Mouse (Mus musculus) kidney, embryonic 16.5 days (tissue): ENCODE measurements around the gene 1700001J03Rik. TPM values are rescaled to one million over a fixed set of nuclear protein-coding genes. Genes with fewer than 3 reads are reported as not detected.
"Not testable (repeated sequence)": the region's sequence is repeated elsewhere in the genome, so short reads cannot be mapped to it uniquely, and the experiment has no call there.

Experiments used
- ATAC-seq: fragments of 200-750 bp; cut with Nextera tagmentation; 2 replicates; pipeline ENCODE4 v1.8.0; 2017; ENCODE audit warnings: moderate TSS enrichment; ENCODE audit not compliant: low FRiP score, low TSS enrichment
- H3K27ac ChIP-seq: fragments of 300-500 bp; sonication (generic); 2 replicates; pipeline ENCODE4 v1.5.1; 2014; ENCODE audit warnings: low read length
- H3K27me3 ChIP-seq: fragments of 300-500 bp; sonication (generic); 2 replicates; pipeline ENCODE4 v1.6.1; 2014; ENCODE audit warnings: low read length, control low read depth, mixed read lengths; ENCODE audit not compliant: insufficient read depth
- H3K36me3 ChIP-seq: fragments of 300-500 bp; sonication (generic); 2 replicates; pipeline ENCODE4 v1.6.1; 2014; ENCODE audit warnings: low read length, control low read depth, mixed read lengths; ENCODE audit not compliant: insufficient read depth
- H3K4me1 ChIP-seq: fragments of 300-500 bp; sonication (generic); 2 replicates; pipeline ENCODE4 v1.6.1; 2014; ENCODE audit warnings: low read length, control low read depth, mixed read lengths; ENCODE audit not compliant: insufficient read depth
- H3K4me2 ChIP-seq: fragments of 300-500 bp; sonication (generic); replicated peaks from 2 replicates; pipeline ENCODE4 v1.6.1; 2014; ENCODE audit warnings: low read depth, low read length
- H3K4me3 ChIP-seq: fragments of 300-500 bp; sonication (generic); 2 replicates; pipeline ENCODE4 v1.5.1; 2014; ENCODE audit warnings: mild to moderate bottlenecking, low read length
- H3K9ac ChIP-seq: fragments of 300-500 bp; sonication (generic); replicated peaks from 2 replicates; pipeline ENCODE4 v1.6.1; 2014; ENCODE audit warnings: low read length
- H3K9me3 ChIP-seq: fragments of 300-500 bp; sonication (generic); 2 replicates; pipeline ENCODE4 v1.6.1; 2016; ENCODE audit warnings: low read length, control low read depth
- WGBS: fragments of 180-500 bp; shearing (Covaris S2); extraction: QIAGEN DNeasy Blood & Tissue Kit; methylation state at CpG from one replicate; pipeline ENCODE4 v1.1.7; 2014; 5-methylcytosine and 5-hydroxymethylcytosine counted together
- polyA plus RNA-seq: library from polyadenylated mRNA; unstranded; fragments of >200 nt; fragmentation: Nextera tagmentation; extraction: Ambion mirVana; gene quantifications from 2 replicates; pipeline ENCODE4 v1.2.1, GENCODE M21; 2015

Gene 1700001J03Rik
- polyA plus RNA-seq = 0.21 and 0.28 TPM in 2 replicates

DNA sequence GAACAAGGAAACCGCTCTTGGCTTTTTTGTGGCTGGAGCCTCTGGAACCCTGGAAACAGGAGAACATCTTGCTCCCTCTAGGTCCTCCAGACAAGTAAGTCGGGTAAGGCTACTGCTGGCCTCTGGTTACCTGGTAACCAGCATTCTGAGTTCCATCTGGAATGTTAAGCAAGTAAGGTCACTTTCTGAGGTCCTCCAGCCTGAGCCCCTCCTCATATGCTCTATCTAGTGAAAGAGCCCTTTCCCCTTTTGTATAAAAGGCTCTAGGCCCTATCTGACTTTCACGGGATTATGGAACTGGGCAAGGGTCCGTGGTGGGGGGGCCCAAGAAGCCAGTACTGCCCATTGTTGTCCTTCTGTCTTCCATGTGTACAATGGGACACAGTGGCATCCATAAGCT lies at the start of gene 1700001J03Rik:
1700001J03Rik (minus strand) TSS at position 101 of the 400 bp plus-strand sequence.
- not testable (repeated sequence) for H3K27me3 ChIP-seq, H3K27ac ChIP-seq, H3K4me1 ChIP-seq, H3K9ac ChIP-seq, H3K36me3 ChIP-seq, ATAC-seq, H3K4me3 ChIP-seq, H3K4me2 ChIP-seq, H3K9me3 ChIP-seq
- 76% methylated on average over 4 of the region's 4 CpGs for WGBS

DNA sequence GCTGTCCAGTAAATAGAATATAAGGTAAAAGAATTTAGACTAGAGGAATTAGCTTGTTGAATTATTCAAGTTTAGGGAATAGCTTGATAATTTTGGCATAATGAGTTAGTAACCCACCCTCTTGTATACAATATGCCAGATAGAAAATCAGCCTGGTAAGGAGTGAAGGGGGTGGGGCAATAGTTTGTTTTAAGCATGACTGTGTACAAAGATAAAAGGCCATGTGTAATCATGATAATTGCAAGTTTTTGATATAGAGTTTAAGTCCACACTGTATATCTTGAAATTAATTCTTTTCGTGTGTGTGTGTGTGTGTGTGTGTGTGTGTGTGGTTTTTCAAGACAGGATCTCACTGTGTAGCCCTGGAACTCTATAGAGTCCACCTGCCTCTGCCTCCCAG lies 49.2 kb upstream of the 1700001J03Rik start:
- Histone ChIP-seq H3K4me2 (no peak overlapping the region), H3K9ac (no peak overlapping the region), H3K4me1 (peaks cover 62% of the 10 kb centered on the region), H3K36me3 (no peaks in the 10 kb centered on the region), H3K27me3 (no peaks in the 10 kb centered on the region), H3K9me3 (no peaks in the 10 kb centered on the region), H3K27ac (no peak overlapping the region), H3K4me3 (no peak overlapping the region)
- WGBS = 84% methylated on average over 1 of the region's 1 CpGs
- ATAC-seq = no peak

DNA sequence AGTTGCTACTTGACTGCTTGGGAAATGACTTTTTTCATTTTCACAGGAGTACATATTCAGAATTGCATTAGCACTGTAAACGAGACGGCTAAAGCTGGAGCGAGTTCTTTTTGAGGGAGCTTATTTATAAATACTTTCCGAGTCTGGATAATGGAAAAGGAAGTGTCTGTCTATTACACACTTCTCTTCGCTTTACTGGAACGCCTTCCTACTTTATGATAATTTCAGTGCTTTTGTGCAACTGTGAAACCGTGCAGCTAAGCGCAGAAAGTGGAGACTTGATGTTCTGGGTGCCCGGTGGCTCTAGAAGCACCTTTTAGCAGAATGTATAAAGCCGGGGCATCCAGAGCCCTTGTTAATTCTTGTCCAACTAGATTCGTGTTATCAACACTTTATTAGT lies 47.7 kb upstream of the 1700001J03Rik start:
- WGBS = 68% methylated on average over 11 of the region's 11 CpGs
- peak overlapping the region; percentile 82 for H3K4me3 ChIP-seq
- no peak overlapping the region for H3K27ac ChIP-seq
- H3K27me3 ChIP-seq = no peaks in the 10 kb centered on the region
- no peak for ATAC-seq
- H3K9me3 ChIP-seq = no peaks in the 10 kb centered on the region
- no peaks in the 10 kb centered on the region for H3K36me3 ChIP-seq
- 0 out of 2 replicates have a peak overlapping the region, but pooled peaks have one; percentile 51 for H3K9ac ChIP-seq
- peaks cover 47% of the 10 kb centered on the region for H3K4me1 ChIP-seq
- peak overlapping the region; percentile 79 for H3K4me2 ChIP-seq

DNA sequence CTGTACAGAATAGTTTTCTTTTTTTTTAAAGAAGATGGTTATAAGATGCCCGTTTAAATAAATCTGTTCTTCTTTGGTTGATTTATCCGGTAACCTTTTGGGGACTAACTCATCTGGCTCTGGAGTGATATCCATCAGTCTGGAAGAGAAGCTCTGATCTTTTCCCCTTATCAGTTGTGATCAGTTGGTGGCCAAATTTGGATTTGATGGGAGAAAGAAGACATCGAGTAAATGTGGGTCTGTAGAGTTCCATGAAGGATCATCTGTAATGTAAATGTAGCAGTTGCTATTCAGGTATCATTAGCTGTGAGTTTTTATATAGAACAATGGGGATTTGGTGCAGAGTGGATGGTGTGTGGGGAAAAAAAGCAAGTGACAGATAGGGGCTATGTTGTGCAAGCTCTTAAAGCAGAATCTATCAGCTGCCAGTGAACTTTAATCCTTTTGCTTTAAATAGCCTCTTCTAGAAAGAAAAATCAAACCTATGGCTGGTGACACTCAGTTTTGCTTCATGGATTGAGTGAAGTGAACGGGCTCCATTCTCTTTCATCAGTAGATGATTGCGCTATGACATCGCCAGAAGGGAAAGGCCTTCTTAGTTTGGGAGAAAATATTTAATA lies 47.1 kb upstream of the 1700001J03Rik start:
- ATAC-seq = no peak
- Histone ChIP-seq H3K4me1 (peaks cover 43% of the 10 kb centered on the region), H3K27ac (no peak overlapping the region)

DNA sequence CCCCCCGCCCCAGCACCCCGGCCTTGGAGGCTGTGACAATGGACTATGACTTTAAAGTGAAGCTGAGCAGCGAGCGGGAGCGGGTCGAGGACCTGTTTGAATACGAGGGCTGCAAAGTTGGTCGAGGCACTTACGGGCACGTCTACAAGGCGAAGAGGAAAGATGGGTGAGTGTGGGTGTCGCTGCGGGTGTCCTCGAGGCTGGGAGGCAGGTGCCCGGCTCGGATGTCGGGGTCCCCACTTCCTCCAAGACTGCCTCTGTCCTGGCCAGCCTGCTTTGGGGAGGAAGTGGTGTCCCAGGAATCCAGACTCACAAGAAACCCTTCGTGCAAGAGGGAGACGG lies 46.5 kb upstream of the 1700001J03Rik start:
- Histone ChIP-seq H3K4me2 (peak overlapping the region; percentile 79), H3K27ac (peak overlapping the region; percentile 100), H3K9ac (peak overlapping the region; percentile 91), H3K36me3 (no peaks in the 10 kb centered on the region), H3K9me3 (no peaks in the 10 kb centered on the region), H3K4me3 (peak overlapping the region; percentile 82), H3K4me1 (peaks cover 37% of the 10 kb centered on the region), H3K27me3 (no peaks in the 10 kb centered on the region)
- no peak for ATAC-seq
- WGBS = under 1% methylated on average over 19 of the region's 19 CpGs

More for the DNA sequence above, 47.1 kb upstream of the 1700001J03Rik start:
- Histone ChIP-seq H3K36me3 (no peaks in the 10 kb centered on the region), H3K9ac (peak overlapping the region; percentile 91), H3K27me3 (no peaks in the 10 kb centered on the region), H3K9me3 (no peaks in the 10 kb centered on the region), H3K4me3 (peak overlapping the region; percentile 82), H3K4me2 (peak overlapping the region; percentile 79)
- WGBS = 39% methylated on average over 6 of the region's 6 CpGs

DNA sequence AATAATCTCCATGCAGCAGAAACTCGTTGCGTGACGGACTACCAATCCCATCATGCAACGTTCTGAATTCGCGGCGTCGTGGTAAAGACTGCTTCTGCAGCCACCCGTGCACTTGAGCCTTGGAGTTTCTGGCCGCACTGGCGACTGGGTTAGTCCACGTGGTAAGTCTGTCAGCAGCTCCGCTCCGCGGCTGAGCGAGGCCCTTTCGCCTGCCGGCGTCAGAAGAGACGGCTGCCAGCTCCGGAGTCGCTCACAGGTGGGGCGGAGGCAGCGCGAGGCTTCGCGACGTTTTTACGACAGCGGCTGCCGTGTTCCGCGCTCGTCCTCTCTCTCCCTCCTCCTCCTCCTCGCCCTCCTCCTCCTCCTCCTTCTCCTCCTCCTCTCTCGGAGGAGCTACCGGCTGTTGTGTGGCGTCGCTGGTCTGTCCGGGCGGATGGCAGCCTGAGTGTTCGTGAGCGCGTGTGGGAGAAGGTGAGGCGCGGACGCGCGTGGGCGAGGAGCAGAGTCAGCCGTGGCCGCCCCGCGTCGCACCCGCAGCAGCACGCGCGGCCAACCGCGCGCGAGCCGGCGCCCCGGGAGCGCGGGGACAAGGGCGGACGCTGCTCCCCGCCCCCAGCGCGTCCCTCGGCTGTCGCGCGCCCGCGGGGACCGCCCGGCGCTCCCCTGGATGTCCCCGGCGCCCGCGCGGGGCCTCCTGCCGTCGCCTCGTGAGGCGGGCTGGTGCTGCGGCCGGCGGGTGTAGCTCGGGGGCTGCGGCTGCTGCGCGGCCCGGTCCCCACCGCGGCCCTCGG lies 46.0 kb upstream of the 1700001J03Rik start, which contains the start of gene Cdk8:
Cdk8 (plus strand) TSS at position 367 of the 791 bp plus-strand sequence.
- H3K4me2 ChIP-seq = peak within 1 kb of the TSS; percentile 79
- peak within 1 kb of the TSS; percentile 91 for H3K9ac ChIP-seq
- WGBS = under 1% methylated on average over 79 of the region's 102 CpGs
- no peaks in the 10 kb centered on the region for H3K36me3 ChIP-seq
- H3K9me3 ChIP-seq = no peaks in the 10 kb centered on the region
- H3K27ac ChIP-seq = peak within 1 kb of the TSS; percentile 100
- no peaks in the 10 kb centered on the region for H3K27me3 ChIP-seq
- peak within 1 kb of the TSS; percentile 82 for H3K4me3 ChIP-seq
- H3K4me1 ChIP-seq = peaks cover 32% of the 10 kb centered on the region
- peak; percentile 95 for ATAC-seq

DNA sequence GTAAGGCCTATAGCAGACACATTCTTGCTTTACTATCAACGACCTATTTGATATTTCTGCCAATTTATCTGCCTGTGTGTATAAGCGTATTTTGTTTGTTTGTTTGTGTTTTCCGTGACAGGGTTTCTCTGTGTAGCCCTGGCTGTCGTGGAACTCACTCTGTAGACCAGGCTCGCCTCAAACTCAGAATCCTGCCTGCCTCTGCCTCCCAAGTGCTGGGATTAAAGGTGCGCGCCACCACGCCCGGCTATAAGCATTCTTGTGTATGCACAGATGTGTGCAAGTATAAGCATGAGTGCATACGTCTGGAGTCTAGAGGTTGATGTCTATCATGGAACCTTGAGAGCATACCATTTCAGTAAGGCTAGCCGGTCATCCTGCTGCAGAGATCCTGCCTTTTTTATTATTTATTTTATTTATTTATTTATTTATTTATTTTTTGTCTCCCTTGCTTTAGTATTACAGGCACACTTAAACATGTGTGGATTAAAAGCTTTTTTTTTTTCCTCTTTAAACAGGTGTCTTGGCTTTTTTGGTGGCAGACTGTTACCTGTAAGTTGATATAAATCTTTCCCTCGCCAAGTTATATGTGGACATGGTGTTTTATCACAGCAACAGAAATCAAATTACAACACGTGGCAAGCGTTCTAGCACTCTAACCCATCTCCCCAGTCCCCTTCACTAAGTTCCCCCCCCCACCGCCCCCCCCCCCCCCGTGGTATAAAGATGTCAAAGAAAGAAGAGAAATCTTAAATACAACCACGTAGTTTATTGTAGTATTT lies 45.0 kb upstream of the 1700001J03Rik start:
- H3K27ac ChIP-seq = peak overlapping the region; percentile 100
- no peaks in the 10 kb centered on the region for H3K36me3 ChIP-seq
- peak overlapping the region; percentile 91 for H3K9ac ChIP-seq
- peak overlapping the region; percentile 79 for H3K4me2 ChIP-seq
- 54% methylated on average over 17 of the region's 17 CpGs for WGBS
- H3K27me3 ChIP-seq = no peaks in the 10 kb centered on the region
- ATAC-seq = no peak
- H3K9me3 ChIP-seq = no peaks in the 10 kb centered on the region
- H3K4me1 ChIP-seq = peaks cover 23% of the 10 kb centered on the region
- H3K4me3 ChIP-seq = peak overlapping the region; percentile 82

DNA sequence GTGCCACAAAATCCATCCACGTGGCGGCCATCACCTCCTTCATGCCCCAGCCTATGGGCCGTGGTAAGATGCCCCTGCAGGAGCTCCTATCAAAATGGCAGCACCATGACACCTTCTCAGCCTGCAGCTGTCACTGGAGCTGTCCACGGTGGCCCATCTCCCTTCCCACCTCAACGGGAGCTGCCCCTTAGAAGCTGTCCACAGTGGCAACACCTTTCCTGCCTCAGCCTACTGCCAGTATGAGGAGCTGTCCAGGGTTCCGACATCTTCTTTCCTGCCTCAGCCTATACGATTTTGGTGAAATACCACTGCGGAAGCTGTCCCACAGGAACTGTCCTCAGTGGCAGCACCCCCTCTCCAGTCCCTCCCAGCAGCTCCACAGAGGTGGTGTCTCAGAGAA lies 42.4 kb upstream of the 1700001J03Rik start:
- no peak overlapping the region for H3K4me2 ChIP-seq
- no peak for ATAC-seq
- no peaks in the 10 kb centered on the region for H3K36me3 ChIP-seq
- peaks cover 10% of the 10 kb centered on the region for H3K4me1 ChIP-seq
- WGBS = 89% methylated on average over 8 of the region's 8 CpGs
- H3K9me3 ChIP-seq = no peaks in the 10 kb centered on the region
- H3K27ac ChIP-seq = no peak overlapping the region
- no peaks in the 10 kb centered on the region for H3K27me3 ChIP-seq
- no peak overlapping the region for H3K4me3 ChIP-seq
- no peak overlapping the region for H3K9ac ChIP-seq

DNA sequence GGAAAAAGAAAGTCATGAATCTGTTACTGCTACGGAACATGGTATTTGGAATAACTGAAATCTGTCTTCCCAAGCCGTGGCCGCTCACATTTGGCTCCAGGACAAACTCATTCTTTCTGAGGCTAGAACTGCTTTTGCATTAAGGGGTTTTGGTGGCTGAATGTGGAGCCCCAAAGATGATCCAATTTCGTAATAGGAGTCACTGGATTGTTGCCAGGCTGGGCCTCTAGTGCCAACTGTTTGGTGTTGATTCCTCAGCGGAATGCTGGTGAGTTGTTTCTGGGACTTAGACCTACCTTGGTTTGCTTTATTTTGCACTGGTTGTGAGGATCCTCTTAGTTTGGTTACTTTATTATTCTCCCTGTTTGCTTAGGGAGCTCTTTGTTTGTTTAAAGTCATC lies 38.7 kb upstream of the 1700001J03Rik start:
- peaks cover 6% of the 10 kb centered on the region; the same call in 1 of the 2 replicates for H3K36me3 ChIP-seq
- no peak overlapping the region for H3K9ac ChIP-seq
- 87% methylated on average over 5 of the region's 5 CpGs for WGBS
- no peak overlapping the region for H3K4me3 ChIP-seq
- no peak overlapping the region for H3K27ac ChIP-seq
- H3K27me3 ChIP-seq = no peaks in the 10 kb centered on the region
- no peak overlapping the region for H3K4me2 ChIP-seq
- peaks cover 15% of the 10 kb centered on the region for H3K4me1 ChIP-seq
- no peak for ATAC-seq
- H3K9me3 ChIP-seq = no peaks in the 10 kb centered on the region
